Mouse (Mus musculus) forebrain, embryonic 15.5 days (tissue): ENCODE measurements around the gene Pafah1b2. TPM values are rescaled to one million over a fixed set of nuclear protein-coding genes. Genes with fewer than 3 reads are reported as not detected.
A peak's percentile ranks its signal among the peaks of the same experiment; 100 is the strongest.

Experiments used
- ATAC-seq: fragments of 200-750 bp; cut with Nextera tagmentation; replicated peaks from 2 replicates; pipeline ENCODE4 v1.8.0; 2017; ENCODE audit warnings: mild to moderate bottlenecking, moderate TSS enrichment, moderate library complexity
- H3K27ac ChIP-seq: fragments of 300-500 bp; sonication (generic); replicated peaks from 2 replicates; pipeline ENCODE4 v1.5.1; 2015; ENCODE audit warnings: mild to moderate bottlenecking, inconsistent platforms
- H3K27me3 ChIP-seq: fragments of 300-500 bp; sonication (generic); 2 replicates; pipeline ENCODE4 v1.6.1; 2015; ENCODE audit warnings: inconsistent platforms
- H3K36me3 ChIP-seq: fragments of 300-500 bp; sonication (generic); 2 replicates; pipeline ENCODE4 v1.6.1; 2015; ENCODE audit warnings: mild to moderate bottlenecking, inconsistent platforms
- H3K4me1 ChIP-seq: fragments of 300-500 bp; sonication (generic); 2 replicates; pipeline ENCODE4 v1.6.1; 2015; ENCODE audit warnings: inconsistent platforms
- H3K4me2 ChIP-seq: fragments of 300-500 bp; sonication (generic); replicated peaks from 2 replicates; pipeline ENCODE4 v1.6.1; 2015; ENCODE audit warnings: mild to moderate bottlenecking, inconsistent platforms
- H3K4me3 ChIP-seq: fragments of 300-500 bp; sonication (generic); 2 replicates; pipeline ENCODE4 v1.5.1; 2015; ENCODE audit warnings: mild to moderate bottlenecking, inconsistent platforms
- H3K9ac ChIP-seq: fragments of 300-500 bp; sonication (generic); replicated peaks from 2 replicates; pipeline ENCODE4 v1.6.1; 2015; ENCODE audit warnings: mild to moderate bottlenecking, inconsistent platforms
- H3K9me3 ChIP-seq: fragments of 300-500 bp; sonication (generic); 2 replicates; pipeline ENCODE4 v1.6.1; 2016; ENCODE audit warnings: inconsistent platforms
- WGBS: fragments of 180-500 bp; shearing (Covaris S2); methylation state at CpG from one replicate; pipeline ENCODE4 v1.1.7; 2015; ENCODE audit warnings: mixed read lengths; 5-methylcytosine and 5-hydroxymethylcytosine counted together
- polyA plus RNA-seq: library from polyadenylated mRNA; unstranded; fragments of >200 nt; fragmentation: Nextera tagmentation; extraction: Ambion mirVana; gene quantifications from 2 replicates; pipeline ENCODE4 v1.2.1, GENCODE M21; 2015

Gene Pafah1b2
- polyA plus RNA-seq, 1 experiment from 2014 or later = 289 TPM

DNA sequence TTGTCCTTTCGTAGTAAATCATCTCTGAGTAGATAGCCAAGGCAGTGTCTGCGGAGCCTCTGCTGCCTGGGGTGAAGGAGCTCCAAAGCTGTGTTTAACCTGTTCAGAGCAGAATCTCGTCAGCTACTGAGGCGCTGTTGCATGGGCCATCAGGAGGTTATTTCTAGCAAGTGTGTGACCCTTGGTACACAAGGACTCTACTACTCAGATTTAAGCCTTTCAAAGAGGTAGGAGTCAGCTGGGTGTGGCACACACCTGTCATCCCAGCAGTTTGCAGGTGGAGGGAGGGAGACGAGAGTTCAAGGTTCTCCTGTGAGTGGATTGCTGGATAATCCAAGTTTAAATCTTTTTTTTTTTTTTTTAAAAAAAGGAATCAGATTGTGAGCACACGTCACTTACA, 7.5 kb upstream of the Pafah1b2 start:
- Histone ChIP-seq H3K4me2 (no peak overlapping the region), H3K4me1 (peaks cover 18% of the 10 kb centered on the region), H3K27me3 (no peaks in the 10 kb centered on the region), H3K9me3 (no peaks in the 10 kb centered on the region), H3K9ac (no peak overlapping the region), H3K27ac (no peak overlapping the region), H3K36me3 (no peaks in the 10 kb centered on the region), H3K4me3 (no peak overlapping the region)
- no peak for ATAC-seq
- 88% methylated on average over 6 of the region's 6 CpGs for WGBS

DNA sequence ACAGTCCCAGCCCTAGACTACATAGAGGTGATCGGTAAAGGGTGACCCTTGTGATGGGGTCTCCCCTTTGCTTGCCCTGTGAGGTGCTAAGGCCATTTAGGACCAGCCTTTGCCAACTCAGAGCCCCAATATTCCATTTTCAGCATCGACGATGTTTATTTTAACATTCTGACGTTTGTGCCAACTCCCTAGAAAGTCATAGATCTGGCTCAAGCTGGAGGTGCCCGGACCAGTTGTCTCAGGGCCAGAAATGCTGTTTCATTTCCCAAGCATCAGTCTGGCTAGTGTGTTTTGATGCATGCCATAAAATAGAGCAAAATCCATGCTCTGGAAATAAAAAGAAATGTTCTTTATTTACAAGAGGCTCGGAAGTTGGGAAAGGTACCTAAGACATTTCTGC, 5.8 kb upstream of the Pafah1b2 start:
- no peak for ATAC-seq
- H3K4me1 ChIP-seq = peaks cover 34% of the 10 kb centered on the region
- no peak overlapping the region for H3K9ac ChIP-seq
- H3K27ac ChIP-seq = no peak overlapping the region
- no peak overlapping the region for H3K4me3 ChIP-seq
- no peaks in the 10 kb centered on the region for H3K36me3 ChIP-seq
- H3K27me3 ChIP-seq = no peaks in the 10 kb centered on the region
- 86% methylated on average over 6 of the region's 6 CpGs for WGBS
- no peaks in the 10 kb centered on the region for H3K9me3 ChIP-seq
- no peak overlapping the region for H3K4me2 ChIP-seq

DNA sequence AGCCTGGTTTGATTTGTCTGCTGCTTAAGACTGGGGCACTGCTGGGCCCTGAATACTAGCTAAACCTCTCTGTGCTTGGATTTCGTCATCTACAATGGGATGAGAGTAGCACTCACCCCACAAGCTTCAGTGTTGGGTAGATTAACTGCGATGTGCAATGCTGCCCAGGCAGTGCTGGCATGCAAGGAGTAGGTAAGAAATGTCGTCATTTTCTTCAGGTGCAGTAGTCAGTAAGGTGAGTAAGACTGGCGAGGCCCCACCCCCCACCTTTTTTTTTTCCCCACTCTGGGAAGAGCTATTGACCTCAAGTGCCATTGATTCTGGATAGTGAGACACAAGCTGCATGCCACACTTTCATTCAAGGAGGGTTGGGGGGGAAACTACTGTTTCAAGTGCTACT, 3.9 kb upstream of the Pafah1b2 start:
- Histone ChIP-seq H3K4me2 (no peak overlapping the region), H3K27ac (no peak overlapping the region), H3K4me1 (peaks cover 44% of the 10 kb centered on the region), H3K27me3 (no peaks in the 10 kb centered on the region), H3K9ac (no peak overlapping the region), H3K36me3 (no peaks in the 10 kb centered on the region), H3K4me3 (no peak overlapping the region), H3K9me3 (no peaks in the 10 kb centered on the region)
- no peak for ATAC-seq
- 46% methylated on average over 4 of the region's 4 CpGs for WGBS

DNA sequence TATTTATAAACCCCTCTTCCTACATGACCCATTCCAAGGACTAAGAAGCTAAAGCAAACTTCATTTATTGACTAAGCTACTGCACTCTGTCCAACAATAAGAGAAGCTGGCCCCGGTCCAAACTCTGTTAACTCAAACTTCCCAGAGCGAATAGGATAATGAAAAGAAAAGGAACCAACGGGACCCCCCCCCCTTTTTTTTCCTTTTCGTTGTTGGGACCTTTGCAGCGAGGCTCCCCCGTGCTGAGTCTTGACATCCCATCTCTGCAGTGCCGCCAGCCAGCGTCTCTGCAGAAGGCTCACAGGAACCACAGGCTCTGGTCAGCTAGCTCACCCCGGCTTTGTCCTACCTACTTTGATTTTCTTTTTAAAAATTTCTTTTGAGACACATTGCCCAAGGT, 3.3 kb upstream of the Pafah1b2 start:
- 7% methylated on average over 9 of the region's 9 CpGs for WGBS
- ATAC-seq = no peak
- no peaks in the 10 kb centered on the region for H3K27me3 ChIP-seq
- no peak overlapping the region for H3K4me3 ChIP-seq
- H3K9ac ChIP-seq = no peak overlapping the region
- H3K4me2 ChIP-seq = peak overlapping the region; percentile 73
- H3K9me3 ChIP-seq = no peaks in the 10 kb centered on the region
- no peaks in the 10 kb centered on the region for H3K36me3 ChIP-seq
- H3K4me1 ChIP-seq = peaks cover 44% of the 10 kb centered on the region
- no peak overlapping the region for H3K27ac ChIP-seq

DNA sequence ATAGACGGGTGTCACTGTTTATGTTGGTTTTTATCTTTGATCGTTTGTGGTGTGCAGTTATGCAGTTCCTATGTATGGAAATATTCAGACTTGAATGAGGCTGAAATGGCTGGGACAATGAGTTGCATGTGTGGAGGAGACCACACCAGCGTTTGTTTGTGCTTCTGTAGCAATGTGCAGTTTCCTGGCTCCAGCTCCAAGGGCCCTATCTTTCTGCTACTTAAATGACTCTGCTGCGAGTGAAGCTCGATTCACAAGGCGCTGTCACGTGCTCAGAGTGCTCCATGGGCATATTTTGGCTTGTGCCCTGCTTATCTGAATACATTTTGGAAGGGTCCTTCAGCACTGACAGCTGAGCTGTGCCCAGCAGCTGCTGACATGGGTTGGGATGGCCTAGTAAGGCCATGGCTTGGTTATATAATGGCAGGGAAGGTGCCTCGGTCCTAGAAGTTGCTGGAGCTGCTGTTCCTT, 2.6 kb upstream of the Pafah1b2 start:
- Histone ChIP-seq H3K27me3 (no peaks in the 10 kb centered on the region), H3K9me3 (no peaks in the 10 kb centered on the region), H3K4me1 (peaks cover 44% of the 10 kb centered on the region), H3K27ac (peak overlapping the region; percentile 58), H3K4me3 (peak overlapping the region; percentile 7; the same call in 1 of the 2 replicates), H3K9ac (peak overlapping the region; percentile 4; the same call in 1 of the 2 replicates), H3K4me2 (peak overlapping the region; percentile 73), H3K36me3 (no peaks in the 10 kb centered on the region)
- 17% methylated on average over 8 of the region's 8 CpGs for WGBS
- no peak for ATAC-seq

DNA sequence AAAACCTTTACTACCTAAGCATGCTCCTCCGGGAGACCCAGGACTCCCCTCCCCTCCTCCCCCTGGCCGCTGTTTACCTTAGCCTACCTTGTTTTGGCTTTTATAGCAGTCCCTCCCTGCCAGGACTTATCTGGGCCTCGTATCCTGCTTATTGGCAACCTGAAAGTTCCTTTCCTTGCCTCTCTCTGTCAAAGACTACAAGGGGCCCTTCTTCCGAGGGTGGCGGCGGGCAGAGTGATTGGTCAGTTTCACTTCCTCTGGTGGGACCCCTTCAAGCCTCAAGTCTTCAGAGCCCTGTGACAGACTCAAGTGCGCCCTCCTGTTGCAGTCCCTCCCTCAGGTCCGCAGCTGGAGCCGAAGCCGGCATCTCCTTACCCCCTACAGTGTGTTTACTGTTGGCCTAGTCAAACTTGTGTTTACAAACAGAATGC, 1.8 kb upstream of the Pafah1b2 start:
- ATAC-seq = no peak
- Histone ChIP-seq H3K36me3 (no peaks in the 10 kb centered on the region), H3K9ac (peak overlapping the region; percentile 25; the same call in 1 of the 2 replicates), H3K4me3 (peak overlapping the region; percentile 76), H3K27me3 (no peaks in the 10 kb centered on the region), H3K9me3 (no peaks in the 10 kb centered on the region), H3K4me2 (peak overlapping the region; percentile 73), H3K27ac (peak overlapping the region; percentile 80; the same call in 1 of the 2 replicates), H3K4me1 (peaks cover 44% of the 10 kb centered on the region)
- WGBS = 4% methylated on average over 10 of the region's 10 CpGs

DNA sequence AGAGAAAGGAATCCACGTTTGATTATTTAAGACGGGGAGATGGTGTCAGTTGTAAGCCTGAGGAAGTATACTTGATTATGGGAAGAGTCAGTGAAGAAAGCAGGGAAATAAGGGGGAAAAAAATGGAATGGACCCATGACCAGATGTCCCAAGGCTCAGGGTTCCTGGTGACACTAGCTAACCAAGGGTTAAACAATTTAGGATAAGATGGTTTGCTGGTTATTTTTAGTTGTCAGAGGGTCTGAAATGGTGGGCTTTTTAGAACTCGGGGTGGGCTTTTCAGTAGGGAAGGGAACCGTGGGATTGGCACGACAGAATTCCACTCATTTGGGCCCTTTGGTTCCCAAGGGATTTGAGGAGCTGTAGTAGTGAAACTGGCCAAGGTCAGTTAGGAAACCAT, 1.1 kb upstream of the Pafah1b2 start:
- peak overlapping the region; percentile 80 for H3K27ac ChIP-seq
- ATAC-seq = no peak
- peak overlapping the region; percentile 76 for H3K4me3 ChIP-seq
- H3K27me3 ChIP-seq = no peaks in the 10 kb centered on the region
- no peaks in the 10 kb centered on the region for H3K36me3 ChIP-seq
- 3% methylated on average over 5 of the region's 5 CpGs for WGBS
- peak overlapping the region; percentile 73 for H3K4me2 ChIP-seq
- peak overlapping the region; percentile 82 for H3K9ac ChIP-seq
- H3K4me1 ChIP-seq = peaks cover 44% of the 10 kb centered on the region
- H3K9me3 ChIP-seq = no peaks in the 10 kb centered on the region

DNA sequence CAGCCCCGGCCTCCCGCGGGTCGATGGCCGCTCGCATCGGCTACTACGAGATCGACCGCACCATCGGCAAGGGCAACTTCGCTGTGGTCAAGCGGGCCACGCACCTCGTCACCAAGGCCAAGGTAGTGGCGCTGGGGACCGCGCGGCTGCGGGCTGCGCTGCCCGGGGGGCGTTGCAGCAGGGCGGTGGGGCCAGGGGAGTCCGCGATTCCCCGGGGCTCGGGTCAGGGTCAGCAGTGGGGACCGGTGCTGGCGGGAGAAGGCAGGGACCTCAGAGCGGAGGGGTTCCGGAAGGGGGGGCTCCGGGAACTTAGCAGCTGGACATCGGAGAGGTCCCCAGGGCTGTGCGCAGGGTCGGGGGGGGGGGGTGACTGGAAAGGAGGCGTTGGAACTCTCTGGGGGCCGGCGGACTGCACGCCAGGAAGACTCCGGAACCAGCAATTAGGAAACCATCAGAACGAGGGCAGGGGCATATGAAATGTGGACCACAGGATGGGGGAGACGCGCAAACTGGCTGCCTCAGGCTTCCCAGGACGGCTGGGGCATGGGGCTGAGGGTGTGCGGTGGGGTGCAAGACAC, 608 bp upstream of the Pafah1b2 start:
- Histone ChIP-seq H3K9ac (peak overlapping the region; percentile 82), H3K36me3 (no peaks in the 10 kb centered on the region), H3K27ac (peak overlapping the region; percentile 80), H3K4me1 (peaks cover 44% of the 10 kb centered on the region), H3K4me2 (peak overlapping the region; percentile 73), H3K4me3 (peak overlapping the region; percentile 76), H3K27me3 (no peaks in the 10 kb centered on the region), H3K9me3 (no peaks in the 10 kb centered on the region)
- WGBS = under 1% methylated on average over 45 of the region's 46 CpGs
- ATAC-seq = peak; percentile 72

DNA sequence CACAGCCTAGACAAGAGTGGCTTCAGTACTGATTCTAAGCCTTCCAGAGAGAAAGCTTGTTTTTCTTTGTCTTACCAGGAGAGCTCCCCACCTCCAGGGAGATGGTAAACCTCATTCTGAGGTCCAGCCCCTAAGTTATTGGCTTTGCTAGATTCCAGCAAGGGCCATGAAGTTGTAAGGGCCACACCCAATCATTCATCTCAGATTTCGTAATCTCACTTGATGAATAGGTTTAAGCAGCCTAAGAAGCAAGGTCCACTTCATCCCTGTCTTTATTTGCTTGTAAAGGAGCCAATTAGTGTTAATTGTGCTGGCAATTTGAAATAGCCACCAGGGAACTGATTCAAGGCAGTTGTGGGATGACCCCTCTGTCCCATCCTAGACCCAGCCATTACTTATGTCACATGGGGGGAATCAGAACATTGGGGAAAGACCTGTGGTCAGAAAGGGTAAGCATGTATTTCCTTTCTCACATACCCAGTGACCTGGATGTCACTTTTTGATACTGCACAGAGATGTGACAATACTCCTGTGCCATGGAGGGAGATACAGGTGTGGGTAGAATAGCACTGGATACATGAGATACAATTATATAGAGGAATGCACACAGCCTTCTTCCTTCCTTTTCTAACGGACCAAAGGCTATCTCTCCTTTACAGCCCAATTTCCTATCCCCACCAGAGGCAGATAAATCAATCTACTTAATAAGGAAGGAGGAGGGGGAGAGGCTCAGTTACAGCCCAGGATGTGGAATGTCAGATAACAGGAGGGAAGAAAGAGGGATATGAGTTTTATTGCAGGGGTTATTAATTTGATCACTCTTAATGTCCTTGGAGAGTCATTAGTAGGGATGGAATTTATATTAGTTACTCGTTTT, 1.2 kb downstream of the Pafah1b2 start:
- H3K27me3 ChIP-seq = no peaks in the 10 kb centered on the region
- H3K4me3 ChIP-seq = no peak overlapping the region
- H3K9me3 ChIP-seq = no peaks in the 10 kb centered on the region
- 45% methylated on average over 3 of the region's 3 CpGs for WGBS
- no peak for ATAC-seq
- no peak overlapping the region for H3K27ac ChIP-seq
- no peak overlapping the region for H3K9ac ChIP-seq
- peaks cover 40% of the 10 kb centered on the region for H3K4me1 ChIP-seq
- peak overlapping the region; percentile 73 for H3K4me2 ChIP-seq
- H3K36me3 ChIP-seq = no peaks in the 10 kb centered on the region

DNA sequence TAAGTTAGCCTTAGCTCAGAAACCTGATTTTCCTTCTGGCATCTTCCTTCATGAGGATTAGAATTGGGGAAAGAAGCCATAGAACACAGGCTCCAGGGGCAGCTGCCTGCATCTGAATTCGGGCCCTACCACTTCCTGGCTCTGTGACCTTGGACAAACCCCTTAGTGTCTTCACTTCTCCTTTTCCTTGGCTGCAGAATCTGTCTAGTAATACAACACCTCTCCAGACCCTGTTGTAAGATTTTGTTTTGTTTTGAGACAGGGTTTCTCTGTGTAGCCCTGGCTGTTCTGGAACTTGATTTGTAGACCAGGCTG, 2.9 kb downstream of the Pafah1b2 start:
- ATAC-seq = no peak
- no peak overlapping the region for H3K9ac ChIP-seq

DNA sequence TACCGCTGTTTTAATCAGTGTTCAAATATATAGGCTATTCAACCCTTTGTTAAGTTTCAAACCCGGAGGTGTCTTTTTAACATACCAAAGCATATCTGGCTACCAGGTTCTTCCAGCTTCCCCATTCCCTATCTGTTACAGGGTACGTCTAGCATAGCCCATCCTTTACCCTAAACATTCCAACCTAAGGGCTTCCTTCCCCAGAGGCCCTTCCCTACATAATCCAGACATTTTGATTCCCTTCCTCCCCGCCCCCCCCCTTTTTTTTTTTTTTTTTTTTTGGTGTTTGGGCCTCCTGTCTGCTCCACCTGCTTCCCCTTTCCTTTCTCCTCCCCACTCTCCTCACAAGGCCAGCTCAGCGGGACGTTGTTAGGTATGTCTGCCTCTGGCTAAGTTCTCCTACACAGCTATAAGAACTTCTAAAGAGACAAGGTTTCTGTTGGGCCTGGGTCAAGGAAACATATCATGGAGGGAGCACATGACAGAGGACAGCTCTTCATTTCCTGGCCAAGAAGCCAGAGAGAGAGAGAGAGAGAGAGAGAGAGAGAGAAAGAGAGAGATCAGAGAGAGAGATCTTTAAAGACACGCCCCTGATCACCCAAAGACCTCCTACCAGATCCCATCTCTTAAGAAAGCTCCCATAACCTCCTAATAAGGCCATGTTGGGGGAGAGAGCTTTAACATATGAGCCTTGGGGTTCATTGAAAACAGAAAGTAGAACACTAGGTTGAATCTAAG, 3.4 kb downstream of the Pafah1b2 start:
- H3K9ac ChIP-seq = no peak overlapping the region
- no peaks in the 10 kb centered on the region for H3K27me3 ChIP-seq
- H3K36me3 ChIP-seq = no peaks in the 10 kb centered on the region
- no peak overlapping the region for H3K4me2 ChIP-seq
- no peaks in the 10 kb centered on the region for H3K9me3 ChIP-seq
- H3K27ac ChIP-seq = no peak overlapping the region
- WGBS = 64% methylated on average over 7 of the region's 7 CpGs
- peaks cover 18% of the 10 kb centered on the region for H3K4me1 ChIP-seq
- ATAC-seq = no peak
- H3K4me3 ChIP-seq = no peak overlapping the region

More for the DNA sequence above, 2.9 kb downstream of the Pafah1b2 start:
- Histone ChIP-seq H3K4me1 (peaks cover 23% of the 10 kb centered on the region), H3K27me3 (no peaks in the 10 kb centered on the region), H3K4me2 (no peak overlapping the region), H3K9me3 (no peaks in the 10 kb centered on the region), H3K4me3 (no peak overlapping the region), H3K36me3 (no peaks in the 10 kb centered on the region), H3K27ac (no peak overlapping the region)
- 80% methylated on average over 1 of the region's 1 CpGs for WGBS

DNA sequence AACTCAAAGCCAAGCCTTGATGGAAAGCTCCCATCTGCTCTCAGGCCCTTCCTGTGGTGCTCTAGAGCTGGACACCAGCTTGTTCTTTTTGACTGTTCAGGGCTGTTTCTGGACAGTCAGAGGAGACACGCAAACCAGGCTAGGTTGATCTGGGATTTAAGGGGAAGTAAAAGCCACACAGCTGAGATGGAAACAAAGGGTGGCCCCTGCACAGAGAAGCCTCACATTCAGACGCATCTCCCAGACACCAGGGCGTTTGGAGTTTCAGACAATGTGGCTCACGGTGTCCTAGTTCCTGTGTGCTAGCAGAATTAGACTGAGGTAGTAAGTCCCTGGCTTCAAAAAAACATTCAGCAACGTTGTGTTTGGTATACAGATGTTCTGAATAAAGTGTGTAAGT, 6.3 kb downstream of the Pafah1b2 start:
- H3K4me3 ChIP-seq = no peak overlapping the region
- H3K4me1 ChIP-seq = no peaks in the 10 kb centered on the region
- 52% methylated on average over 5 of the region's 5 CpGs for WGBS
- no peak for ATAC-seq
- no peak overlapping the region for H3K9ac ChIP-seq
- H3K4me2 ChIP-seq = no peak overlapping the region
- H3K27ac ChIP-seq = no peak overlapping the region
- no peaks in the 10 kb centered on the region for H3K9me3 ChIP-seq
- H3K27me3 ChIP-seq = no peaks in the 10 kb centered on the region
- H3K36me3 ChIP-seq = no peaks in the 10 kb centered on the region
